Mouse (Mus musculus) embryonic stem cell, embryonic (primary cell): Measurements from ENCODE around the gene Rbks.
"Not testable (repeated sequence)": the region's sequence is repeated elsewhere in the genome, so short reads cannot be mapped to it uniquely, and the experiment has no call there.

Source experiments
- CTCF ChIA-PET, 4 experiments: fragments of 300-600 bp in 2 of 4; fragments of 350-600 bp in 2 of 4; sonication (Branson Sonifier 250); formaldehyde crosslinking; loops; one replicate each; lab custom pipeline; 2022; ENCODE audit warnings: inconsistent platforms in 2 of 4; lab: Charles Lee
- POLR2A ChIA-PET, 4 experiments: fragments of 300-600 bp in 2 of 4; fragments of 350-600 bp in 2 of 4; sonication (Branson Sonifier 250); formaldehyde crosslinking; loops; one replicate each; lab custom pipeline; 2022; ENCODE audit warnings: antibody characterized with exemption in 4 of 4, inconsistent platforms in 1 of 4; lab: Charles Lee

Gene Rbks

GRCm38 (mm10) chr5:31642300-31642699 is 55.1 kb downstream of the Rbks start:
- POLR2A ChIA-PET: no interaction called here
- CTCF ChIA-PET: no interaction called here

GRCm38 (mm10) chr5:31640542-31640941 is 56.9 kb downstream of the Rbks start:
- CTCF ChIA-PET: no interaction called here

GRCm38 (mm10) chr5:31636636-31637253 is 60.7 kb downstream of the Rbks start:
- ChIA-PET CTCF (interaction anchor here in 2 of 4 experiments (0.6 to 1.1 kb wide), 2 partner anchors 18 to 938 kb away, joined by 3 to 6 read pairs; no protein-coding TSS in a partner anchor), POLR2A (interaction anchor here in 3 of 4 experiments (0.6 to 3.2 kb wide), 10 partner anchors 13 to 271 kb away, joined by 3 to 9 read pairs (median 5); partner anchors contain the start of gene Mrpl33 (in 1 of the 3))

More at GRCm38 (mm10) chr5:31640542-31640941, 56.9 kb downstream of the Rbks start:
- POLR2A ChIA-PET: interaction anchor here in 2 of 4 experiments (0.9 to 1.4 kb wide), 4 partner anchors 10 to 25 kb away, joined by 3 read pairs; no protein-coding TSS in a partner anchor

- CTCF ChIA-PET: no interaction called here
- POLR2A ChIA-PET: interaction anchor here in 3 of 4 experiments (0.6 to 1.8 kb wide), 15 partner anchors 9 to 747 kb away, joined by 3 to 8 read pairs (median 4); partner anchors contain the start of genes Mrpl33 (in 2 of the 3), Babam2 (in 1 of the 3) and Rbks (in 1 of the 3)
Observed at GRCm38 (mm10) chr5:31634679-31635078, 62.7 kb downstream of the Rbks start.

GRCm38 (mm10) chr5:31634161-31634560 is 63.3 kb downstream of the Rbks start:
- CTCF ChIA-PET: interaction anchor here in 1 of 4 experiments (0.6 kb wide), 1 partner anchor 460 kb away, joined by 4 read pairs; no protein-coding TSS in a partner anchor

GRCm38 (mm10) chr5:31631169-31631568 is 66.3 kb downstream of the Rbks start:
- CTCF ChIA-PET: not testable (repeated sequence)
- POLR2A ChIA-PET: interaction anchor here in 2 of 4 experiments (1.0 to 3.3 kb wide), 6 partner anchors 13 to 34 kb away, joined by 3 to 12 read pairs (median 8); partner anchors contain the start of gene Mrpl33 (in 1 of the 2)

More at GRCm38 (mm10) chr5:31634161-31634560, 63.3 kb downstream of the Rbks start:
- POLR2A ChIA-PET: interaction anchor here in 2 of 4 experiments (0.7 to 1.8 kb wide), 13 partner anchors 10 to 747 kb away, joined by 3 to 8 read pairs (median 3); partner anchors contain the start of genes Mrpl33 (in 2 of the 2), Babam2 (in 1 of the 2) and Rbks (in 1 of the 2)

- POLR2A ChIA-PET: interaction anchor here in 2 of 4 experiments (0.8 to 3.3 kb wide), 7 partner anchors 11 to 504 kb away, joined by 3 to 12 read pairs (median 4); no protein-coding TSS in a partner anchor
Observed at GRCm38 (mm10) chr5:31630064-31630463, 67.4 kb downstream of the Rbks start.

GRCm38 (mm10) chr5:31628555-31628954 is 68.9 kb downstream of the Rbks start:
- ChIA-PET POLR2A (interaction anchor here in 3 of 4 experiments (0.7 to 1.8 kb wide), 5 partner anchors 13 to 32 kb away, joined by 3 to 5 read pairs (median 4); partner anchors contain the start of gene Mrpl33 (in 1 of the 3)), CTCF (no interaction called here)

More at GRCm38 (mm10) chr5:31630064-31630463, 67.4 kb downstream of the Rbks start:
- CTCF ChIA-PET: no interaction called here

- CTCF ChIA-PET: no interaction called here
- POLR2A ChIA-PET: interaction anchor here in 3 of 4 experiments (0.6 to 1.8 kb wide), 11 partner anchors 11 to 579 kb away, joined by 3 to 10 read pairs (median 4); partner anchors contain the start of gene Mrpl33 (in 1 of the 3)
Observed at GRCm38 (mm10) chr5:31627562-31628526, 69.6 kb downstream of the Rbks start.

- ChIA-PET POLR2A (interaction anchor here in 2 of 4 experiments (0.6 to 1.2 kb wide), 3 partner anchors 11 to 510 kb away, joined by 3 to 10 read pairs (median 4); no protein-coding TSS in a partner anchor), CTCF (no interaction called here)
Observed at GRCm38 (mm10) chr5:31627117-31627516, 70.3 kb downstream of the Rbks start.

- CTCF ChIA-PET: interaction anchor here in 1 of 4 experiments (1.7 kb wide), 1 partner anchor 22 kb away, joined by 4 read pairs; no protein-coding TSS in a partner anchor
- POLR2A ChIA-PET: interaction anchor here in 2 of 4 experiments (0.9 to 3.3 kb wide), 5 partner anchors 10 to 78 kb away, joined by 3 to 12 read pairs (median 5); partner anchors contain the start of genes Babam2 (in 1 of the 2), Mrpl33 (in 1 of the 2) and Rbks (in 1 of the 2)
Observed at GRCm38 (mm10) chr5:31620326-31620725, 77.1 kb downstream of the Rbks start.

- POLR2A ChIA-PET: interaction anchor here in 3 of 4 experiments (0.6 to 2.5 kb wide), 25 partner anchors 9 to 844 kb away, joined by 3 to 27 read pairs (median 4); partner anchors contain the start of genes Mrpl33 (in 3 of the 3), Babam2 (in 1 of the 3), Ppp1cb (in 1 of the 3) and Rbks (in 1 of the 3)
- CTCF ChIA-PET: interaction anchor here (0.5 to 1.4 kb wide), 6 partner anchors 12 to 1217 kb away, joined by 3 to 7 read pairs (median 3); no protein-coding TSS in a partner anchor
Observed at GRCm38 (mm10) chr5:31614339-31615025, 82.9 kb downstream of the Rbks start.

- CTCF ChIA-PET: interaction anchor here (0.5 to 1.4 kb wide), 7 partner anchors 9 to 1181 kb away, joined by 3 to 7 read pairs (median 3); no protein-coding TSS in a partner anchor
- POLR2A ChIA-PET: interaction anchor here in 3 of 4 experiments (0.6 to 2.5 kb wide), 25 partner anchors 9 to 845 kb away, joined by 3 to 27 read pairs (median 4); partner anchors contain the start of genes Mrpl33 (in 3 of the 3), Babam2 (in 1 of the 3), Ppp1cb (in 1 of the 3) and Rbks (in 1 of the 3)
Observed at GRCm38 (mm10) chr5:31613852-31614286, 83.6 kb downstream of the Rbks start.

- CTCF ChIA-PET: interaction anchor here in 1 of 4 experiments (1.3 kb wide), 1 partner anchor 9 kb away, joined by 3 read pairs; no protein-coding TSS in a partner anchor
- POLR2A ChIA-PET: interaction anchor here in 3 of 4 experiments (1.0 to 2.9 kb wide), 11 partner anchors 8 to 1005 kb away, joined by 3 to 20 read pairs (median 7); partner anchors contain the start of gene Mrpl33 (in 3 of the 3)
Observed at GRCm38 (mm10) chr5:31611186-31611585, 86.2 kb downstream of the Rbks start.

GRCm38 (mm10) chr5:31610376-31611086 is 86.9 kb downstream of the Rbks start:
- ChIA-PET POLR2A (interaction anchor here (0.6 to 2.9 kb wide), 17 partner anchors 8 to 1006 kb away, joined by 3 to 20 read pairs (median 5); partner anchors contain the start of gene Mrpl33 (in 3 of the 4)), CTCF (interaction anchor here in 3 of 4 experiments (0.6 to 1.3 kb wide), 4 partner anchors 8 to 22 kb away, joined by 3 to 4 read pairs (median 4); no protein-coding TSS in a partner anchor)
